Mouse (Mus musculus): ENCODE measurements at regions not wholly inside any gene's neighbourhood (a gene's known extent, or its start where the extent isn't known, plus 50 kb on each side); places are given as distances from the start of the nearest gene placed in this dataset.

DNA sequence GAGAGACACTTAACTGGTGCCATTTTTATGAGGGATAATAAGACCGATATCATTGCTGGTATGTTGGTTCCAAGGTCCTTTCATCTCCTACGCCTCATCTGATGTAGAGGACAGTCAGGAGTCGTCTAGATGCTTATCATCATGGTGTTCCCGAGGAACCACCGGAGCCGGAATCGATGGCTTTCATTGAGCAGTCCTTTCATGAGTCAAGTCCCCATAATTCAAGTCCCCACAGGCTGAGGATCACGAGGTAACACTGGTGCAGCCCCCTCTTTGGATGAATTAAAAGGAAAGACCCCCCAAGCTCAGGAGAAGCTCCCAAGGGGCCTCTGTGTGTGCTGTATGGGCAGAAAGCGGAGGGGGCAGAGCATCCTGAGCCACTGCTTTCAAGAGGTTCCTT, 73.3 kb upstream of the Klf4 start:
- Histone ChIP-seq H3K9me3 (no peaks in the 10 kb centered on the region), H3K27ac (replicated peaks) (no peak overlapping the region), H3K4me1 (no peaks in the 10 kb centered on the region), H3K4me3 (no peak overlapping the region), H3K36me3 (no peaks in the 10 kb centered on the region), H3K27me3 (no peaks in the 10 kb centered on the region), H3K4me2 (replicated peaks) (no peak overlapping the region), H3K9ac (replicated peaks) (no peak overlapping the region)
- ATAC-seq (ENCODE audit: low FRiP score, low read depth) = no peak
- 92% methylated on average over 9 of the region's 9 CpGs for WGBS

DNA sequence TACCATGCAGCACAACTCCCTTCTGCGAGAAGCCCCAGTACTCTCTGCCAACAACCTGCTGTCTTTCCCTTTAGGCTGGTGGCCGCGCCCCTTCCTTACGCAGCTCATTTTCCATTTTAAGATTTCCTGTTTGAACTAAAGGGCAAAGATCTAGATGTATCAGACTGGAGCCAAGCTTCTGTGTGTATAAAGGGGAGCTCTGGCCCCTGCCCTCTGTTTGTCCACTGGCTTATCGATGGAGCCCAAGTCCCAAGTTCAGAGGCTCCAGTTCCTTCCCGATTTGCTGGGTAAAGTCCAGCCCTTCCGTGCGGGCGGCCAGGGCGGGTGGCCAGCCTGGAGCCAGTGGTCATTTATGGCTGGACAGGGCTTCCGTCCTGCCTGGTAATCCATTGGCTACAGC, 72.6 kb upstream of the Klf4 start:
- no peaks in the 10 kb centered on the region for H3K36me3 ChIP-seq
- no peaks in the 10 kb centered on the region for H3K4me1 ChIP-seq
- no peak overlapping the region for H3K27ac ChIP-seq (replicated peaks)
- H3K9me3 ChIP-seq = no peaks in the 10 kb centered on the region
- H3K9ac ChIP-seq (replicated peaks) = no peak overlapping the region
- no peak overlapping the region for H3K4me3 ChIP-seq
- WGBS = 88% methylated on average over 11 of the region's 11 CpGs
- no peaks in the 10 kb centered on the region for H3K27me3 ChIP-seq
- no peak overlapping the region for H3K4me2 ChIP-seq (replicated peaks)
- ATAC-seq (ENCODE audit: low FRiP score, low read depth) = no peak

DNA sequence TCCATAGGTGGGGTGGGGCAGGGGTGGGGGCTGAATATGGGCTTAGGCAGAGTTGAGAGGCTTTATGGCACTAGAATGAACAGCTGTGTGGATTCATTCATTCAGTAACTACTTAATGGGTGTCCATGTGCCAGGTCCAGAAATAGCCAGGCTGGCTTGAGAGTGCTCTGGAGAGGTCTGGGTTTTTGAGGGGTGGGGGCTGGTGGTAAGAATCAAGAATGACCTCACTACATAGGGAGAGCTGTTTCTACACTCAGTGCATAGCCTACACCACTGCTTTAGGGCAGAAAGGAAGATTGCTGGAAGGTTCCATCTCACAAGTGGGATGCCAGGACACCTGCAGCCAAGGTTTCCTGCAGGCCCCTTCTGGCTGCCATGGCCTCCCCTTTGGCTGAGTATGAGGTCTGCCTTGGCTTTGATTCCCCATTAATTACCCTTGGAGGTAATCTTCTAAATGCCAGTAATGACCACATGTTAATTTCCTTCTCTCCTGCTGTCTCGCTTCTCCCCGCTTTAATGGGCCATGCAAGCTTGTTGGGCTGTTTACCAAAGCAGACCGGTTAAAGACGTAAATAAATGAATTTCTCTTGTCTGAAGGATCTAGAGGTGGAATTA, 71.7 kb upstream of the Klf4 start:
- Histone ChIP-seq H3K36me3 (no peaks in the 10 kb centered on the region), H3K4me2 (replicated peaks) (no peak overlapping the region), H3K9ac (replicated peaks) (no peak overlapping the region), H3K9me3 (no peaks in the 10 kb centered on the region), H3K27me3 (no peaks in the 10 kb centered on the region), H3K27ac (replicated peaks) (no peak overlapping the region), H3K4me1 (no peaks in the 10 kb centered on the region), H3K4me3 (no peak overlapping the region)
- 88% methylated on average over 4 of the region's 4 CpGs for WGBS
- no peak for ATAC-seq (ENCODE audit: low FRiP score, low read depth)

DNA sequence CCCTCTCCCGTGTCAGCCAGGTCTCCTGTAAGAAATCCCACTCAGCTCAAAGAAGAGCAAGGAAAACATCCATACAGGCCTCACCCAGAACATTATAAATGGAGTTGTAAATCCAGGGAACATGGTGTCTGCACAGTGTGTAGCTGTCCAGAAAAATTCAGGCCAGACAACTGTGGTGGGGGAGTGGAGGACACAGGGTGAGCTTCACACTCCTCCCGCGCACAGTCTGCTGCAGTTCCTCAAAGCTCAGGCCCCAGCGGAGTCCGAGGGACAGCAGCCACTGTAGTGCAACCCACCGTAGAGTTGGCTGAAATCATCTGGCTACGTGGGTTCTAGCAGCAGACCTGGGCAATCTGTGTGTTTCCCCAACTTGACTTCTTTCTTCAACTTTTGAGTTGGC, 62.9 kb upstream of the Klf4 start:
- Histone ChIP-seq H3K9ac (replicated peaks) (no peak overlapping the region), H3K4me2 (replicated peaks) (no peak overlapping the region), H3K4me3 (no peak overlapping the region), H3K36me3 (no peaks in the 10 kb centered on the region), H3K9me3 (no peaks in the 10 kb centered on the region), H3K4me1 (peaks cover 4% of the 10 kb centered on the region; the same call in 1 of the 2 replicates), H3K27me3 (no peaks in the 10 kb centered on the region), H3K27ac (replicated peaks) (no peak overlapping the region)
- 85% methylated on average over 7 of the region's 7 CpGs for WGBS
- ATAC-seq (ENCODE audit: low FRiP score, low read depth) = no peak

DNA sequence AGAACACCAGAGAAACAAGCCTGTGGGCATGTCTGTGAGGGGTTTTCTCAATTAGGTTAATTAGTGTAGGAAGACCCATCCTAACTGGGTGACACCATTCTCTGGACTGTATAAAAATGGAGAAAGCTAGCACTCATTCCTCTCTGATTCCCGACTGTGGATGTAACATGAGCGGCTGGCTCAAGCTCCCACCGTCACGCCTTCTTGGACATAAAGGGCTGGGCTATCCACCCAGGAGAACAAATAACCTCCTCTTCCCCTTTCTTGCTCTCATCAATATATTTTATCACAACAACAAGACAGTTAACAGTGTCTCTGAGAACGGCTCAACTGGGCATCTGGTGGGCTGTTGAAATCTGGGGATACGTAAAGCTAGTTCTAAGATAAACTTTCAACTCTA, 62.4 kb upstream of the Klf4 start:
- ATAC-seq (ENCODE audit: low FRiP score, low read depth) = no peak
- Histone ChIP-seq H3K36me3 (no peaks in the 10 kb centered on the region), H3K4me3 (no peak overlapping the region), H3K27ac (replicated peaks) (no peak overlapping the region), H3K4me2 (replicated peaks) (no peak overlapping the region), H3K4me1 (peaks cover 4% of the 10 kb centered on the region; the same call in 1 of the 2 replicates), H3K9me3 (no peaks in the 10 kb centered on the region), H3K27me3 (no peaks in the 10 kb centered on the region), H3K9ac (replicated peaks) (no peak overlapping the region)
- 79% methylated on average over 6 of the region's 6 CpGs for WGBS

DNA sequence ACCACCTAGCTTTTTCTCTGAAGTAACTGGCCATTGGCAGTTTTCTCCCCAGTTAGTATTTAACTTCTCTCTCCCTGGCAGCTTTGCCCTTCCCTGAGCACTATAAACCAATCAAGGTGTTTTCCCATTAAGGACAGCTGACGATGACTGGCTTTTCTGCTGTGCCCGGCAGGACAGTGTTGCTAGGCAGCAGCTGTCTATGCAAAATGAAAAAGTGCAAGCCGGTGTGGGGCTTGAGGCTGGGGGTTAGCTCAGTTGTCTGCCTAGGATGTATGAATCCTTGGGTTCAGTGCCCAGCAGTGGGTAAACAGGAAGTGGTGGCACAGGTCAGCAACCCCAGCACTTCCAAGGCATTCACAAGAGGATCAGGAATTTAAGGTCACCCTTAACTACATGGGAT, 60.9 kb upstream of the Klf4 start:
- no peak for ATAC-seq (ENCODE audit: low FRiP score, low read depth)
- no peaks in the 10 kb centered on the region for H3K9me3 ChIP-seq
- H3K27ac ChIP-seq (replicated peaks) = no peak overlapping the region
- no peaks in the 10 kb centered on the region for H3K36me3 ChIP-seq
- H3K27me3 ChIP-seq = no peaks in the 10 kb centered on the region
- peaks cover 4% of the 10 kb centered on the region; the same call in 1 of the 2 replicates for H3K4me1 ChIP-seq
- no peak overlapping the region for H3K4me2 ChIP-seq (replicated peaks)
- no peak overlapping the region for H3K4me3 ChIP-seq
- WGBS = 25% methylated on average over 3 of the region's 3 CpGs
- H3K9ac ChIP-seq (replicated peaks) = no peak overlapping the region

DNA sequence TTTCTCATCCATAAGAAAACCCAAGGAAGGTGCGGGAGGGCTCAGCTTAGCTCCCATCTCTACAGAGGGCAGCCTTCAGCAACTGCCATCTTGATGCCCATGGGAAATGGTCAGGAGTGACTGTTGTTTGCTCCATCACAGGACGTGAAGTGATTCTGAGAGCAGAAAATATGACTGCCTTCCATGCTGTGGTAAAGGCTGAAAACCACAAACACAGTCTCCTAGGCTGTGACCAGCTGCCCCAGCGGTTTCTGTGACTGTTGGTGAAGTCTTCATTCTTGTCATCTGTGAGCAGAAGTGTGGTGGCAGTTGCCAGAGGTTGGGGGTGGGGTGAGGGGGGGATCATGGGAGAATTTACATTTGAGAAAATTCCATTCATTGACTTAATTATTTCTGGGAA, 53.9 kb upstream of the Klf4 start:
- 80% methylated on average over 3 of the region's 3 CpGs for WGBS
- no peaks in the 10 kb centered on the region for H3K36me3 ChIP-seq
- no peaks in the 10 kb centered on the region for H3K9me3 ChIP-seq
- ATAC-seq (ENCODE audit: low FRiP score, low read depth) = no peak
- H3K9ac ChIP-seq (replicated peaks) = no peak overlapping the region
- no peak overlapping the region for H3K27ac ChIP-seq (replicated peaks)
- H3K4me1 ChIP-seq = no peaks in the 10 kb centered on the region
- H3K4me2 ChIP-seq (replicated peaks) = no peak overlapping the region
- no peak overlapping the region for H3K4me3 ChIP-seq
- H3K27me3 ChIP-seq = no peaks in the 10 kb centered on the region

DNA sequence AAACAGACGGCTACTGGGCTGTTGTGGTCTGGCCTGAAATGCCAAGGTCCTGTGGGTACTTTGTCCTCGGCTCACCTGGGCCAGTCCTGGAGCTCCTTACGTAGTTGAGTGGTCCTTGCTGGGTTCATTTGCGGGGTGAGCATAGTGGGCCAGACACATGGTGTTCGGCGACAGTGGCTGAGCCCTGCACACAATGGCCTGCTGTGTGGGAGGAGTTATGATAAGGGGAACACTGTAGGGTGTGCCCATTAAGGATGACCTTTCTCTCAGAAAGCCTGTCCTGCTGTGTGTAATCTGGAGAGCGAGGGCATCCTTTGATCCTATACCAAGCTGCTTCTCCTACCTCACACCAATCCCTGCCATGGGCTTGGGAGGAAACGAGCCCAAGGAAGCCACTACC, 51.3 kb upstream of the Klf4 start:
- no peak overlapping the region for H3K4me2 ChIP-seq (replicated peaks)
- H3K27me3 ChIP-seq = no peaks in the 10 kb centered on the region
- H3K9ac ChIP-seq (replicated peaks) = no peak overlapping the region
- no peaks in the 10 kb centered on the region for H3K36me3 ChIP-seq
- ATAC-seq (ENCODE audit: low FRiP score, low read depth) = no peak
- H3K4me3 ChIP-seq = no peak overlapping the region
- no peaks in the 10 kb centered on the region for H3K4me1 ChIP-seq
- no peaks in the 10 kb centered on the region for H3K9me3 ChIP-seq
- no peak overlapping the region for H3K27ac ChIP-seq (replicated peaks)
- whole genome bisulfite sequencing = 56% methylated on average over 8 of the region's 8 CpGs

Measured in midbrain, embryonic 12.5 days (tissue).